Mouse (Mus musculus) kidney, adult 2 months (tissue): ENCODE data around the gene Ogfod1.

Experiments used
- CTCF ChIP-seq: fragments of 200-500 bp; conservative IDR thresholded peaks from 2 replicates; pipeline ENCODE4 v1.5.1; 2011; ENCODE audit warnings: low read depth, mild to moderate bottlenecking, control low read depth, low read length, moderate library complexity, mixed read lengths; ENCODE audit not compliant: insufficient read depth, insufficient read length
- POLR2A ChIP-seq: fragments of 200-500 bp; IDR thresholded peaks from one replicate; pipeline ENCODE4 v1.6.1; 2011; ENCODE audit warnings: low read depth, low read length, control low read depth

- TF ChIP-seq CTCF, result no peak
- no peak for TF ChIP-seq POLR2A
These were observed 27.7 kb upstream of the Ogfod1 start for GRCm38 (mm10) chr8:94009243-94009845.
